Mouse (Mus musculus): ENCODE results near the gene Decr2. TPM values are rescaled to one million over a fixed set of nuclear protein-coding genes. Genes with fewer than 3 reads are reported as not detected.

Gene Decr2
- polyA plus RNA-seq, 1 experiment from 2014 or later: 31.7 TPM

DNA sequence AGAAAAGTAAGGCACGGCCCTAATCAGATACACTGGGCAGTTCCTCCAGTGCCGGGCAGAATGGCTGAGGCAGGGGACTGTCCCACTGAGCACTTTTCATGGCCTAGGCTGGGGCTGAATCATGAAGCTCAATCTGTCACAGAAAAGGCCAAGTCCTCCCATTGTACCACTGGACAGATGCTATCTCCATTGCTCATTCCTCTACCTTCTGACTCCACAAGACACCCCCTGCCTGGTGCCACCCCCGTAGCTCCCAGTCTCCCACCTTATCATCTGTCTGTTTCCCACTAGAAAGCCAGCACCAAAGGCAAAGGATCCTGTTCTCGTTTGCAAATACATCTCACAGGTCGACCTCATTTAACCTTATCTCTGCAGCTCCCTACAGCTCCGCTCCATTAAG is 58.1 kb downstream of the Decr2 start:
- Histone ChIP-seq H3K9ac (replicated peaks) (no peak overlapping the region), H3K4me1 (replicated peaks) (no peaks in the 10 kb centered on the region), H3K4me2 (no peak overlapping the region), H3K4me3 (replicated peaks) (no peak overlapping the region), H3K36me3 (peaks cover 60% of the 10 kb centered on the region), H3K9me3 (no peaks in the 10 kb centered on the region), H3K27ac (no peak overlapping the region), H3K27me3 (no peaks in the 10 kb centered on the region)
- WGBS: 83% methylated on average over 6 of the region's 6 CpGs
- ATAC-seq (ENCODE audit: insufficient number of reproducible peaks, insufficient read depth, low FRiP score, low TSS enrichment, low read depth): no peak

DNA sequence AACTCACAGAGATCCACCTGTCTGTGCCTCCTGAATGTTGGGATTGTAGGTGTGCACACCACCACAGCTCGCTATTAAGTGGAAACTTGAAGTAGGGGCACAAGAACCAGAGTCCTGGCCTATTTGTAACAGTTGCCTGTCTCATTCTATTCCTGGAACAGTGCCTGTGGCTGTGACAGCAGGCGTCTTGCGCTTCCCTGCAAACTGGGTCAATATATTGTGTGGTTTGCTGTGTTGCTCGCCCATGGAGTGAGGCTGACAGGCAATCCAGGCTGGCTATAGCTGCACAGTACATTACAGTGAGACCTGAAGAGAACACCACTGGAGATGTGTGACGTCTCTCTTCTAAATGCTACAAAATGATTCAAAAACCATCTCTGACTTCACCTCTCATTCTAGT is 58.6 kb downstream of the Decr2 start:
- H3K9me3 ChIP-seq: no peaks in the 10 kb centered on the region
- H3K4me1 ChIP-seq (replicated peaks): no peaks in the 10 kb centered on the region
- no peak overlapping the region for H3K9ac ChIP-seq (replicated peaks)
- H3K4me3 ChIP-seq (replicated peaks): no peak overlapping the region
- peaks cover 59% of the 10 kb centered on the region for H3K36me3 ChIP-seq
- ATAC-seq (ENCODE audit: insufficient number of reproducible peaks, insufficient read depth, low FRiP score, low TSS enrichment, low read depth): no peak
- 91% methylated on average over 5 of the region's 5 CpGs for WGBS
- H3K4me2 ChIP-seq: no peak overlapping the region
- no peaks in the 10 kb centered on the region for H3K27me3 ChIP-seq
- H3K27ac ChIP-seq: no peak overlapping the region

Other genes starting within 250 kb of the Decr2 start
- 1.6 and 2.0 TPM in 2 replicates for gene Gm20683, start 248.6 kb downstream of the Decr2 start, polyA plus RNA-seq (2016; fragmentation: Nextera tagmentation; extraction: Ambion mirVana)
- 23.6 and 26.9 TPM in 2 replicates for gene Rhot2, start 245.5 kb downstream of the Decr2 start, polyA plus RNA-seq (2016; fragmentation: Nextera tagmentation; extraction: Ambion mirVana)
- gene Wdr90, start 228.8 kb downstream of the Decr2 start, polyA plus RNA-seq (2016; fragmentation: Nextera tagmentation; extraction: Ambion mirVana): 37.3 and 45.5 TPM in 2 replicates
- 8.5 and 9.9 TPM in 2 replicates for gene Mcrip2, start 221.6 kb downstream of the Decr2 start, polyA plus RNA-seq (2016; fragmentation: Nextera tagmentation; extraction: Ambion mirVana)
- 56.1 and 60.1 TPM in 2 replicates for gene Mettl26, start 215.3 kb downstream of the Decr2 start, polyA plus RNA-seq (2016; fragmentation: Nextera tagmentation; extraction: Ambion mirVana)
- gene Wfikkn1, start 209.5 kb downstream of the Decr2 start, polyA plus RNA-seq (2016; fragmentation: Nextera tagmentation; extraction: Ambion mirVana): 0.45 and 0.54 TPM in 2 replicates
- 35.7 and 39.1 TPM in 2 replicates for gene Rab40c, start 170.6 kb downstream of the Decr2 start, polyA plus RNA-seq (2016; fragmentation: Nextera tagmentation; extraction: Ambion mirVana)
- gene Pigq, start 145.4 kb downstream of the Decr2 start, polyA plus RNA-seq (2016; fragmentation: Nextera tagmentation; extraction: Ambion mirVana): 47.3 and 52.4 TPM in 2 replicates
- 0.13 and 0.74 TPM in 2 replicates for gene Nhlrc4, start 145.4 kb downstream of the Decr2 start, polyA plus RNA-seq (2016; fragmentation: Nextera tagmentation; extraction: Ambion mirVana)
- gene A930017K11Rik, start 137.8 kb downstream of the Decr2 start, polyA plus RNA-seq (2016; fragmentation: Nextera tagmentation; extraction: Ambion mirVana): 0.10 and 0.27 TPM in 2 replicates
- 32.8 and 33.9 TPM in 2 replicates for gene Capn15, start 104.5 kb downstream of the Decr2 start, polyA plus RNA-seq (2016; fragmentation: Nextera tagmentation; extraction: Ambion mirVana)
- 25.0 and 26.9 TPM in 2 replicates for gene Rab11fip3, start 20.8 kb downstream of the Decr2 start, polyA plus RNA-seq (2016; fragmentation: Nextera tagmentation; extraction: Ambion mirVana)
- gene Nme4, start 5.3 kb upstream of the Decr2 start, polyA plus RNA-seq (2016; fragmentation: Nextera tagmentation; extraction: Ambion mirVana): 124 and 132 TPM in 2 replicates
- gene Tmem8, start 23.0 kb upstream of the Decr2 start, polyA plus RNA-seq (2016; fragmentation: Nextera tagmentation; extraction: Ambion mirVana): 0.55 and 0.87 TPM in 2 replicates
- 203 and 218 TPM in 2 replicates for gene Mrpl28, start 33.2 kb upstream of the Decr2 start, polyA plus RNA-seq (2016; fragmentation: Nextera tagmentation; extraction: Ambion mirVana)
- gene Axin1, start 48.4 kb upstream of the Decr2 start, polyA plus RNA-seq (2016; fragmentation: Nextera tagmentation; extraction: Ambion mirVana): 12.5 and 28.3 TPM in 2 replicates
- gene Pdia2, start 108.8 kb upstream of the Decr2 start, polyA plus RNA-seq (2016; fragmentation: Nextera tagmentation; extraction: Ambion mirVana): 0.13 and 0.17 TPM in 2 replicates
- gene Rgs11, start 112.6 kb upstream of the Decr2 start, polyA plus RNA-seq (2016; fragmentation: Nextera tagmentation; extraction: Ambion mirVana): 4.7 and 5.3 TPM in 2 replicates
- 4.9 and 5.6 TPM in 2 replicates for gene Arhgdig, start 117.4 kb upstream of the Decr2 start, polyA plus RNA-seq (2016; fragmentation: Nextera tagmentation; extraction: Ambion mirVana)
- gene Fam234a, start 153.9 kb upstream of the Decr2 start, polyA plus RNA-seq (2016; fragmentation: Nextera tagmentation; extraction: Ambion mirVana): 36.4 and 36.6 TPM in 2 replicates
- 155 and 164 TPM in 2 replicates for gene Luc7l, start 162.6 kb upstream of the Decr2 start, polyA plus RNA-seq (2016; fragmentation: Nextera tagmentation; extraction: Ambion mirVana)

Data from limb, embryonic 12.5 days (tissue).